Mouse (Mus musculus) gonadal fat pad, adult 2 months (tissue): ENCODE data around the gene Zfp114. TPM values are rescaled to one million over a fixed set of nuclear protein-coding genes. Genes with fewer than 3 reads are reported as not detected.

Experiments
- DNase-seq: peaks from one replicate; pipeline ENCODE4 v3.0.0-alpha.2; 2012; ENCODE audit warnings: low read depth
- polyA plus RNA-seq: library from polyadenylated mRNA; depleted of rRNA; stranded (reverse); fragments of >200 nt; gene quantifications from 2 replicates; pipeline ENCODE4 v1.2.3, GENCODE M21; 2012; rRNA removed

Gene Zfp114
- polyA plus RNA-seq, result 0.18 and 0.27 TPM in 2 replicates

- DNase-seq, result no peak
Observed at GRCm38 (mm10) chr7:24174618-24175336, at the start of gene Zfp114. Gene Zfp114 (plus strand): TSS chr7:24175060.

- no peak for DNase-seq
Observed at GRCm38 (mm10) chr7:24133425-24133995, 41.4 kb upstream of the Zfp114 start.

- DNase-seq, result peak; percentile 56
Observed at GRCm38 (mm10) chr7:24133996-24134828, 40.6 kb upstream of the Zfp114 start, which contains the start of gene Zfp235. Gene Zfp235 (plus strand): TSS chr7:24134169.

GRCm38 (mm10) chr7:24142566-24142965, 32.3 kb upstream of the Zfp114 start:
- no peak for DNase-seq

GRCm38 (mm10) chr7:24153272-24153671, 21.6 kb upstream of the Zfp114 start:
- no peak for DNase-seq

GRCm38 (mm10) chr7:24172191-24172590, 2.7 kb upstream of the Zfp114 start:
- peak; percentile 81 for DNase-seq

- DNase-seq, result no peak
Observed at GRCm38 (mm10) chr7:24175337-24175711, 464 bp downstream of the Zfp114 start.

- DNase-seq, result no peak
Observed at GRCm38 (mm10) chr7:24187611-24188010, 12.8 kb downstream of the Zfp114 start.

GRCm38 (mm10) chr7:24188901-24189570, 14.2 kb downstream of the Zfp114 start:
- DNase-seq, result no peak

GRCm38 (mm10) chr7:24189571-24189944, 14.7 kb downstream of the Zfp114 start:
- no peak for DNase-seq

- DNase-seq, result no peak
Observed at GRCm38 (mm10) chr7:24191361-24191760, 16.5 kb downstream of the Zfp114 start.

GRCm38 (mm10) chr7:24193157-24193556, 18.3 kb downstream of the Zfp114 start:
- no peak for DNase-seq

GRCm38 (mm10) chr7:24196961-24197360, 22.1 kb downstream of the Zfp114 start:
- DNase-seq, result no peak

- peak; percentile 37 for DNase-seq
Observed at GRCm38 (mm10) chr7:24207488-24208261, 32.8 kb downstream of the Zfp114 start.

GRCm38 (mm10) chr7:24208282-24208886, 33.5 kb downstream of the Zfp114 start:
- no peak for DNase-seq

- DNase-seq, result no peak
Observed at GRCm38 (mm10) chr7:24210296-24210695, 35.4 kb downstream of the Zfp114 start.

- no peak for DNase-seq
Observed at GRCm38 (mm10) chr7:24211343-24211742, 36.5 kb downstream of the Zfp114 start, which contains the start of gene Zfp111. Gene Zfp111 (minus strand): TSS chr7:24211443.
